Mouse (Mus musculus) limb, embryonic 10.5 days (tissue): ENCODE results near the gene Ppp3r1. TPM values are rescaled to one million over a fixed set of nuclear protein-coding genes. Genes with fewer than 3 reads are reported as not detected.
A peak's percentile ranks its signal among the peaks of the same experiment; 100 is the strongest.

Experiments
- DNase-seq: peaks from one replicate; pipeline ENCODE4 v3.0.0-alpha.2; 2017; ENCODE audit warnings: low spot score
- H3K27ac ChIP-seq: fragments of 300-500 bp; sonication (generic); 2 replicates; pipeline ENCODE4 v1.5.1; 2016; ENCODE audit warnings: mild to moderate bottlenecking
- H3K27me3 ChIP-seq: fragments of 300-500 bp; sonication (generic); 2 replicates; pipeline ENCODE4 v1.6.1; 2016; ENCODE audit warnings: low read depth, mild to moderate bottlenecking; ENCODE audit not compliant: poor library complexity, severe bottlenecking
- H3K36me3 ChIP-seq: fragments of 300-500 bp; sonication (generic); 2 replicates; pipeline ENCODE4 v1.6.1; 2016; ENCODE audit warnings: mild to moderate bottlenecking, moderate library complexity
- H3K4me1 ChIP-seq: fragments of 300-500 bp; sonication (generic); 2 replicates; pipeline ENCODE4 v1.6.1; 2016
- H3K4me3 ChIP-seq: fragments of 300-500 bp; sonication (generic); 2 replicates; pipeline ENCODE4 v1.5.1; 2016; ENCODE audit warnings: mild to moderate bottlenecking, moderate library complexity
- H3K9me3 ChIP-seq: fragments of 300-500 bp; sonication (generic); replicated peaks from 2 replicates; pipeline ENCODE4 v1.6.1; 2016; ENCODE audit warnings: mild to moderate bottlenecking
- WGBS: fragments of 180-500 bp; shearing (Covaris S2); methylation state at CpG from one replicate; pipeline ENCODE4 v1.1.7; 2016; 5-methylcytosine and 5-hydroxymethylcytosine counted together
- polyA plus RNA-seq: library from polyadenylated mRNA; unstranded; fragments of >200 nt; fragmentation: Nextera tagmentation; extraction: Ambion mirVana; gene quantifications from 2 replicates; pipeline ENCODE4 v1.2.1, GENCODE M21; 2016

The Ppp3r1 gene
- polyA plus RNA-seq, 1 experiment from 2014 or later: 69.3 TPM

GRCm38 (mm10) chr11:17176638-17177037 is 17.6 kb downstream of the Ppp3r1 start:
- H3K36me3 ChIP-seq: peaks cover 13% of the 10 kb centered on the region
- H3K4me1 ChIP-seq: no peaks in the 10 kb centered on the region
- no peaks in the 10 kb centered on the region for H3K27me3 ChIP-seq
- no peaks in the 10 kb centered on the region for H3K9me3 ChIP-seq
- H3K4me3 ChIP-seq: no peak overlapping the region
- 97% methylated on average over 1 of the region's 1 CpGs for WGBS
- no peak for DNase-seq
- H3K27ac ChIP-seq: no peak overlapping the region

DNA sequence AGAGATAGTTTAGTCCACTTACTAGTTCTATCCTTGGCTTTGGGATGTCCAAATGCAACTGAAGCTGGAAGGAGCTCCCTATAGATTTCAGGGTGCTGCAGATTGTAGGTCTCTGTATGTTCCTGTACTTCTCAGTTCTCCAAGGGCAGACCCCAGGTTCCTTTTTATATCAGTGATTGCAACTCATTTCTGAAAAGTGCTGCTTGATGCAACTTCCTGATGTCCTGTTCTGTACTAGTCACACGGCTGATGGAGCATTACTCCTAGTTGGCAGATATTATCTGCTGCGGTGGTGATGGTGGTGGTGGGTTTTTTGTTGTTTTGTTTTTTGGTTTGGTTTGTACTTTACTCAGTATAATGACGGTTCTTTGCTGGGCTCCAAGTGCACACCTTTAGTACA is 21.7 kb downstream of the Ppp3r1 start:
- no peaks in the 10 kb centered on the region for H3K9me3 ChIP-seq
- H3K36me3 ChIP-seq: peaks cover 10% of the 10 kb centered on the region; the same call in 1 of the 2 replicates
- H3K4me3 ChIP-seq: no peak overlapping the region
- no peaks in the 10 kb centered on the region for H3K4me1 ChIP-seq
- WGBS: 93% methylated on average over 3 of the region's 3 CpGs
- DNase-seq: no peak
- H3K27ac ChIP-seq: no peak overlapping the region
- H3K27me3 ChIP-seq: no peaks in the 10 kb centered on the region

- no peak for DNase-seq
- H3K27ac ChIP-seq: no peak within 1 kb of the TSS
- peaks cover 10% of the 10 kb centered on the region; the same call in 1 of the 2 replicates for H3K36me3 ChIP-seq
- no peaks in the 10 kb centered on the region for H3K27me3 ChIP-seq
- no peaks in the 10 kb centered on the region for H3K4me1 ChIP-seq
- no peak within 1 kb of the TSS for H3K4me3 ChIP-seq
- 93% methylated on average over 3 of the region's 3 CpGs for WGBS
- no peaks in the 10 kb centered on the region for H3K9me3 ChIP-seq
Measured at GRCm38 (mm10) chr11:17181807-17182206, 22.7 kb downstream of the Ppp3r1 start, which contains the start of gene Wdr92. Wdr92 (plus strand) TSS chr11:17182107.

DNA sequence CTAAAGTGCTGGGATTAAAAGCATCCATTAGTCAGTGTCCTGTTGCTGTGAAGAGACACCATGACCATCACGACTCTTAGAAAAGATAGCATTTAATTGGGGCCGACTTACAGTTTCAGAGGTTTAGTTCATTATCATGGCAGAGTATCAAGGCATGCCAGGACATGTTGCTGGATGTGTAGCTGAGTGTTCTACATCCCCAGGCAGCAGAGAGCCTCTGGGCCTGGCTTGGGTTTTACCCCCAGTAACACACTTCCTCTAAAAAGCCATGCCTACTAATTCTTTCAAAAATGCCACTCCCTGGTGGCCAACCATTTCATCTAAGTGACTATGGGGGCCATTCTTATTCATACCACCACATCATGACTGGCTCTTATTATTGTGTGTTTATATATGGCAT is 24.1 kb downstream of the Ppp3r1 start:
- Histone ChIP-seq H3K4me1 (no peaks in the 10 kb centered on the region), H3K4me3 (no peak overlapping the region)
- 90% methylated on average over 2 of the region's 2 CpGs for WGBS

DNA sequence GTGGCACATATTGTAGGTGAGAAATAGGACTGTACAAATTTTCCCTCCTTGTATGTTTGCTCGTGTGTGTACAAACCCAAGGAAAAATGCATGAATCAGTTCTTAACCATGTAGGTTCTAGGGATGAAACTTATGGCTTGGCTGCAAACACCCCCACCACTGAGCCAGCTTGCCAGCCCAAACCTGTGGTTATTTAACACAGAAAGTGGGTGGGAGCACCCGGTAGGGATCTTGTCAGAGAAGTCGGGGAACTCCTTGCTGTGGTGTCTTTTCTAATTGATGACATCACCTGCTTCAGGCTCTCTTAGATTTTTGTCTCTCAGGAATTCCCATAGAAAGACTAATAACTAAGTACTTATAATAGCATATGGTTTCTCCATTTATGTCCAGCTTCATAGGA is 28.6 kb downstream of the Ppp3r1 start:
- no peaks in the 10 kb centered on the region for H3K9me3 ChIP-seq
- H3K36me3 ChIP-seq: peaks cover 10% of the 10 kb centered on the region; the same call in 1 of the 2 replicates
- WGBS: 93% methylated on average over 3 of the region's 3 CpGs
- H3K4me1 ChIP-seq: peaks cover 4% of the 10 kb centered on the region
- no peak overlapping the region for H3K4me3 ChIP-seq
- no peaks in the 10 kb centered on the region for H3K27me3 ChIP-seq
- H3K27ac ChIP-seq: no peak overlapping the region
- DNase-seq: no peak

More for the DNA sequence above, 24.1 kb downstream of the Ppp3r1 start:
- no peak for DNase-seq
- Histone ChIP-seq H3K9me3 (no peaks in the 10 kb centered on the region), H3K27me3 (no peaks in the 10 kb centered on the region), H3K36me3 (peaks cover 10% of the 10 kb centered on the region; the same call in 1 of the 2 replicates), H3K27ac (no peak overlapping the region)

DNA sequence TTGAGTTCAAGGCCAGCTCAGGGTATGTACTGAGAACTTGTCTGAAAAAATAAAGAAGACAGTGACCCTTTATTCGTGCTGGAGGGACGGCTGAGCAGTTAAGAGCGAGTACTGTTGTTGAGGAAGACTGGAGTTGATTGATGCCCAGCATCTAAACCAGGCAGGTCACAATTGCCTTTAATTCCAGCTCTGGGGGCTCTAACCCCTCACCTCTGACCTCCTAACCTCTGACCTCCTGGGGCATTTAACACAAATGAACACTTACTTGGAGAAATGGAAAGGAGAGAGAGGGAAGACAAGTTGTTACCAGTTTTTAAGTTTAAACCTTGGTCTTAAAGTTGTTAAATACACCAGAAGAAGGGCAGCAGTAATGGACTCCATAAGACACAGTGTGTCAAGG is 29.7 kb downstream of the Ppp3r1 start:
- Histone ChIP-seq H3K36me3 (0 out of 2 replicates have a peak, but pooled peaks cover 2% of the 10 kb centered on the region), H3K27ac (no peak overlapping the region), H3K27me3 (no peaks in the 10 kb centered on the region), H3K9me3 (no peaks in the 10 kb centered on the region), H3K4me1 (peaks cover 4% of the 10 kb centered on the region), H3K4me3 (no peak overlapping the region)
- no peak for DNase-seq
- 46% methylated on average over 3 of the region's 3 CpGs for WGBS

- no peak overlapping the region for H3K4me3 ChIP-seq
- peaks cover 33% of the 10 kb centered on the region for H3K36me3 ChIP-seq
- no peak for DNase-seq
- H3K9me3 ChIP-seq: no peaks in the 10 kb centered on the region
- WGBS: 89% methylated on average over 9 of the region's 9 CpGs
- peaks cover 4% of the 10 kb centered on the region for H3K4me1 ChIP-seq
- H3K27me3 ChIP-seq: no peaks in the 10 kb centered on the region
- H3K27ac ChIP-seq: no peak overlapping the region
Measured at GRCm38 (mm10) chr11:17192151-17192844, 33.2 kb downstream of the Ppp3r1 start.

GRCm38 (mm10) chr11:17199170-17199569 is 40.1 kb downstream of the Ppp3r1 start:
- no peak for DNase-seq
- peaks cover 92% of the 10 kb centered on the region for H3K36me3 ChIP-seq
- H3K27ac ChIP-seq: no peak overlapping the region
- 92% methylated on average over 5 of the region's 5 CpGs for WGBS
- H3K4me1 ChIP-seq: no peaks in the 10 kb centered on the region
- no peaks in the 10 kb centered on the region for H3K27me3 ChIP-seq
- no peak overlapping the region for H3K4me3 ChIP-seq
- no peaks in the 10 kb centered on the region for H3K9me3 ChIP-seq

- H3K27ac ChIP-seq: no peak overlapping the region
- H3K36me3 ChIP-seq: peaks cover 89% of the 10 kb centered on the region
- H3K4me3 ChIP-seq: no peak overlapping the region
- no peaks in the 10 kb centered on the region for H3K4me1 ChIP-seq
- no peak for DNase-seq
- H3K27me3 ChIP-seq: no peaks in the 10 kb centered on the region
- 96% methylated on average over 3 of the region's 3 CpGs for WGBS
- no peaks in the 10 kb centered on the region for H3K9me3 ChIP-seq
Measured at GRCm38 (mm10) chr11:17199840-17200501, 40.9 kb downstream of the Ppp3r1 start.

DNA sequence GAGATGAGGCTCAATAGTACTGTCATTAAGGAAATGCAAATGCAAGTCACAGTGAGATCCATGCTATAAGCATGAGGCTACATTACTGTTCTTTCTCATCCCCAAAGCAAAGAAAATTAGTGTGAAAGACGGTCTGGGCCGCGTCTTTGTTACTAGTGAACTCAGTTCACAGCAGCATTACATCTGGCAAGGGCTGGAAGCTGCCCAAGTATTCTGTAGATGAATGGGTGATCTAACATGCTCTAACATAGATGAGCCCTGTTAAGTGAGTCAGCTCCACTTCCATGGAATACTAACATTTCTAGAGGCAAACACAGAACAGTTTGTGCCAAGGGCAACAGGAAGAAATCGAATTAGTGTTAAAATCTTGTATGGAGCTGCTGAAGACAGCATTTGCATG is 41.9 kb downstream of the Ppp3r1 start:
- WGBS: 97% methylated on average over 4 of the region's 4 CpGs
- Histone ChIP-seq H3K4me3 (no peak overlapping the region), H3K27me3 (no peaks in the 10 kb centered on the region), H3K36me3 (peaks cover 88% of the 10 kb centered on the region), H3K4me1 (no peaks in the 10 kb centered on the region), H3K9me3 (no peaks in the 10 kb centered on the region), H3K27ac (no peak overlapping the region)
- DNase-seq: no peak

GRCm38 (mm10) chr11:17202481-17202880 is 43.4 kb downstream of the Ppp3r1 start:
- H3K36me3 ChIP-seq: peaks cover 87% of the 10 kb centered on the region
- H3K4me1 ChIP-seq: no peaks in the 10 kb centered on the region
- WGBS: 93% methylated on average over 6 of the region's 6 CpGs
- H3K27me3 ChIP-seq: no peaks in the 10 kb centered on the region
- H3K4me3 ChIP-seq: no peak overlapping the region
- no peak for DNase-seq
- H3K27ac ChIP-seq: no peak overlapping the region
- no peaks in the 10 kb centered on the region for H3K9me3 ChIP-seq

DNA sequence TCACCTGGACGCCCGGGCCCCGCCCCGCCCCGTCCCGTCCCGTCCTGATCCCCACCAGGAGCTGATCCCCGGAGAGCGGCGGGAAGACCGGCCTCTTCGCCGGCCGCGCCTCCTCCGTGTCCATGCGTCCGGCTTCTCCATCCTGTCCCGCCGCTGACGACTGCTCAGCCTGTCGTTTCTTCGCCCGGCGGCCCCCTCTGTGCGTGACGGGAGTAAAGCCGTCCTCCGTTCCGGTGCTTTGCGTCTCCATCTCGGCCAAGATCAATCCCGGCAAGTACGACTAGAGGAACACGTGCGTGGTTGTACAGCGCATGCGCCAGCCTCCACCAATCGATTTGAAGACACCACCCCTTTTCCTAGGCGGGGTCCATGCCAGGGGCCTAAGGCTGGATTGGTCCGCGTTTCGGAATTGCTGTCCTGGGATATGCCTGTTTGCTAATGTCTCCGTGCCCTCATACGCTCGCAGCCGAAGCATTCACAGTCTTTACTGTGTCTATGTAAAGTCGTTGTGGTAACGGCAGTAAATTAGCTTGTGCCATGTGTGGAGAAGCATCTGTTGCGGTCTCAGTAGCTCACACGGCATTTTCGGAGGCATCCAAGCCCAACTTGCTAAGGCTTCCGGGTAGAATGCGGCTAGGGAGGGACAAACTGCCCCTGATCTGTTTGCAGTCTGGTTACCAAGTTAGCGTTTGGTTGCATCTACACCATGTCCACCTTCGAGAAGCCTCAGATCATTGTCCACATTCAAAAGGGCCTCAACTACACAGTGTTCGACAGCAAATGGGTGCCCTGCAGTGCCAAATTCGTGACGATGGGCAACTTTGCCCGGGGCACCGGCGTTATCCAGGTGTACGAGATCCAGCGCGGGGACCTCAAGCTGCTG is 52.4 kb downstream of the Ppp3r1 start, which contains the start of gene Pno1:
Gene Pno1 (minus strand): TSS at position 311 of the 883 bp plus-strand sequence.
- under 1% methylated on average over 65 of the region's 65 CpGs for WGBS
- H3K4me3 ChIP-seq: peak within 1 kb of the TSS; percentile 92
- H3K27ac ChIP-seq: peak within 1 kb of the TSS; percentile 97
- peaks cover 17% of the 10 kb centered on the region for H3K4me1 ChIP-seq
- H3K27me3 ChIP-seq: no peaks in the 10 kb centered on the region
- H3K36me3 ChIP-seq: peaks cover 29% of the 10 kb centered on the region
- no peaks in the 10 kb centered on the region for H3K9me3 ChIP-seq
- DNase-seq: peak; percentile 93
